Mouse (Mus musculus) adrenal gland, adult 2 months (tissue): ENCODE results near the gene Errfi1. TPM values are rescaled to one million over a fixed set of nuclear protein-coding genes. Genes with fewer than 3 reads are reported as not detected.
"Not testable (repeated sequence)": the region's sequence is repeated elsewhere in the genome, so short reads cannot be mapped to it uniquely, and the experiment has no call there.

ENCODE experiments used
- DNase-seq: peaks from one replicate; pipeline ENCODE4 v3.0.0; 2021
- polyA plus RNA-seq: library from polyadenylated mRNA; depleted of rRNA; stranded (reverse); fragments of >200 nt; gene quantifications from 2 replicates; pipeline ENCODE4 v1.2.3, GENCODE M21; 2012
- total RNA-seq, 2 experiments: library from RNA; stranded (reverse); gene quantifications; 2 replicates each; pipeline ENCODE4 v1.2.3; 2021

Gene Errfi1
- total and polyA plus RNA-seq, 3 experiments, result 12.6 to 49.8 (median 41.7) TPM

DNA sequence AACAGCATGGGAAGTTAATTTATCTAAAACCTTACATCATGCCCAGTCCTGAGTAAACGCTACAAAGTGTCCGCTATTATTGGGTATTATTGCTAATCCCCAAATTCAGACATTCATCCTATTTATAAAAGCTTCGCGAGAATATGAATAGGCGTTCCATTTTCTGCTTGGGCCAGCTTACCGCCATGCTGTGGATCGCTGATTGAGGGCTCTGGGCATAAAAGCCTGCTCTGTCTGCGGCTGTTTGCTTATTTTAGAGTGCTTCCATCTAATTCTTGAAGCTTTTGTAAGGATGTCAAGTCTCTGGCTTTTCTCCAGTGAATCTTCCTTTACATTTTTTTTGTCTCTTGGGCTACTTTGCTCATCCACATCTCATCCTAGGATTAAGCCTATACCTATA lies 7.4 kb upstream of the Errfi1 start:
- DNase-seq, result no peak

DNA sequence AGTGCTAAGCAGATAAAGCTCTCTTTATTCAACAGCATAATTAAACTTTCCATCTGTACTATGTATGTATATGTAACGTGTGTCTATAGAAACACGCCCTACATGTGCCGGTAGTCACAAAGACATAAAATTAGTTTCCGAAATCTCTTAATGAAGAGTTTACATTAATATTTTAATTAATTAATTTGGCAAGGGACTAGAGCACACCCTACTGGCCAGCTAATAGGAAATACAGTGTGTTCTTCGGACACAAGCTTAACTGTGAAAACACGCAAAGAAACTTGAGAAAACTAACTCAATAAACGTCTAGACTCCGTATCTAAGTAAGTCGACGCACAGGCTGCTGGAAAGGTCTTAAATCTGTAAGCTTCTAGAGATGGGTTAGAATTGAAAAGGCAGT lies 3.8 kb upstream of the Errfi1 start:
- DNase-seq, result no peak

DNA sequence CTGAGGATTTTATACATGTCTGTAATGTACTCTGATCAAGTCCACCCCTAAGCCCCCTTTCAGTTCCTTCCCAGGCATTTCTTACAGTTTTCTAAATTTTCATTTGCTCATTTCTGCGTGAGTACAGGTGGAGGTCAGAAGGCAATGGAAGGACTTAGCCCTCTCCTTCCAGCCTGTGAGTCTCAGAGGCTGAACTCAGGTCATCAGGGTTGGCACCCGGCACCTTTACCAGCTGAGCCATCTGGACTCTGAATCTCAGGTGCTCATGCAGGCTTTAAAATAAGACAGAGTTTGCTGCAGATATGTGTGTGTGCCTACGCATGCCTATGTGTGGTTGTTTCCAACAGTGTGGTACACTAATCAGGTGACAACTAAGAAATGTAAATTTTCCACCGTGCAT lies 2.8 kb upstream of the Errfi1 start:
- DNase-seq, result no peak

DNA sequence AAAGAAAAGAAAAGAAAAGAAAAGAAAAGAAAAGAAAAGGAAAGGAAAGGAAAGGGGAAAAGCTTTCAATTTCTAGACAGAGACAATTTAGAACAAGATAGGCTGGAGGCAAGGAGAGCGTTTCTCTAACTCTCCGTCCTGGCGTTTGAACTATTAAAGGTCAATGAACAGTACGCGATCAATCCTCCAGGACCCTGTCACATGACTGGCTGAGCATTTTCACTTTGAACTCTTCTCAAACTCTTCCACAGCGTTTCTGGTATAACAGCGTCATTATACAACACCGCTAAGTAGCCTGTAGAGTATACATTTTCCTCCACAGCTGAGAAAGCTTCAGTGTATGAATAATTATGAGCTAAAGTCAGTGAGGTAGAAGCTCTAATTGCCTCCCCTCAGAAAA lies 1.7 kb upstream of the Errfi1 start:
- DNase-seq, result no peak

DNA sequence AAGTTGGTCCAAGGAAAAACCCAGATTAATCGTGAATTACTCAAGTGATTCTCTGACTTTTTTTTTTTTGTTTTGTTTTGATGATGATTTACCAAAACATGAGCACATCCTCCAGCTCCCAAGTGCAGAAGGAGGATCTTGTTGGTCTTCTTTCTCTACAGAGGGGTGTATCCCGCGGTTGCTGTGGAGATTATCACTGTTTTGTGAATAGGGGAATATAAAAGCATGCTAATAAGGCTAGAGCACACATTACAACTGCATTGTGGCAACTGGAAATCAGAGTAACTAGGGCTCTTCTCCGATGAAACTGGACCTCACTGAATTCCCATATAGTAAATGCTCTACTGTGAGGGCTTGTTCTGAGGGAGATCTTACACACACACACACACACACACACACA lies 1.2 kb upstream of the Errfi1 start:
- DNase-seq, result no peak

DNA sequence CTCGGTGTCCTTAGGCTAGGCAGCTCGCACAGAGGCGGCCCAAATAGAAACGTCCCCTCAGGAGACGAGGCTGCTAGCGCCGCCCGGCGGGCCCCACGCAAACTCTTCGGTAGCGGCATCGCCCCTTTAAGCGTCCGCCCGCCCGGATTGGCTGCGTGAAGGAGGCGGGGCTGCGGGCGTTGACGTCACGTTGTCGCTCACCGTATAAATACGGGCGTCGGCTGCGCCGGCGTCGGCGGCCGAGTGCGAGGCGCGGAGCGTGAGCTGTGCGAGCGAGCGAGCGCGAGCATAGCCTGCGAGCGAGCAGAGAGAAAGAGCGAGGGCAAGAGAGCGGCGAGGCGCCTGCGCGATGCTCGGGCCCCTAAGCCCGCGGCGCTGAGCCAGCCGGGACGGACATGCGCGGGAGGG lies 1.1 kb downstream of the Errfi1 start:
- DNase-seq, result peak; percentile 97

DNA sequence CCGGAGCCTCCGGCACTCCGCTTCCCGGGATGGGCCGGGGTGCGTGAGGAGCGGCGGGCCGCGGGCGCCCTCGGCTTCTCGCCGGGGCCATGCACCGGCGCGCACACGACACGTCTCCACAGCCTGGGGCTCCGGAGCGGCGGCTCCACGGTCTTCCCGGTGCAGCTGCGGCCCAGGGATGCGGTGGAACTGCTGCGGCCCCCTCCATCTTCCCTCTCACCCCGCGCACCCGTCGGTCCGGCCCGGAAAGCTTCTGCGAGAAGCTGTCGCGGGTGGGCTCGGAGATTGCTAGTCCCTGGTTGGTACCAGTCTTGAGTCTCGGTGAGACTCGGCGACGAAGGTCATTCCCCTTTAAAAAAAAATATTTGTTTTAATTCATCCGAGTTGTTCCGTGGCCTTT lies 1.6 kb downstream of the Errfi1 start:
- no peak for DNase-seq

DNA sequence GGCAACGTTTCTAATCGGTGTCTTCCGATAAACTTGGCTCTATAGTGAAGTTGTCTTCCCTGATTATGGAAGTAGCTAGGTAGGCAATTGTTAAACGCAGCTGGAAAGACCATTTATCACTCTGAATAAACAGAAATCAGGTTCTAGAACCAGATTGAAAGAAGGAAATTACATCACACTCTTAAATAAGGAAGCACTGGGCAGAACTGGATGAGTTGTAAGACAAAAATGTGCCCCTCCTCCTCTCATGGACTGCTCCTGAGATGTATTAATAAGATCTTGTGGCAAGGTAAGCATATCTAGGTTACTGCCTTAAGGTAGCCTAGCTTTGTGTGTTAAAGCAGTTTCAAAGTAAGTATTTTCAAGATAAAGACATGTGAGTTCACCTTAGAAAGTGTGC lies 6.8 kb downstream of the Errfi1 start:
- DNase-seq, result no peak

DNA sequence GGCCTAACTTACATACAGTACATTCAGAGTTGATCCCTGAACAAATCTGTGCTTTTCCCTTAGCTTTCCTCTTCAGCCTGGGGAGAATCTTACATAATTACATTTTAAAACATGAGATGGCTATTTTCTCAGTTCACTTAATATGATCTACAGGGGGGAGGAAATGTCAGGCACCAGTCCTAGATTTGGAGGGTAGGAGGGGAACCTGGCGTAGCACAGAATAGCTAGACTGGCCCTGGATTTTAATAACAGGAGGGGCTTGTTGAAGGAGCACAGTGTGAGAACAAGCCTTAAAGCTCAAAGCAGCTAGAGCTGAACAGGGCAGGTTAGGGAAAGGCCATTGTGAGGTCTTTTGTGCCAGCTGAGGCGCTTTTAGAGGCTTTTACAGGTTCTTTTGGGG lies 7.4 kb downstream of the Errfi1 start:
- no peak for DNase-seq

DNA sequence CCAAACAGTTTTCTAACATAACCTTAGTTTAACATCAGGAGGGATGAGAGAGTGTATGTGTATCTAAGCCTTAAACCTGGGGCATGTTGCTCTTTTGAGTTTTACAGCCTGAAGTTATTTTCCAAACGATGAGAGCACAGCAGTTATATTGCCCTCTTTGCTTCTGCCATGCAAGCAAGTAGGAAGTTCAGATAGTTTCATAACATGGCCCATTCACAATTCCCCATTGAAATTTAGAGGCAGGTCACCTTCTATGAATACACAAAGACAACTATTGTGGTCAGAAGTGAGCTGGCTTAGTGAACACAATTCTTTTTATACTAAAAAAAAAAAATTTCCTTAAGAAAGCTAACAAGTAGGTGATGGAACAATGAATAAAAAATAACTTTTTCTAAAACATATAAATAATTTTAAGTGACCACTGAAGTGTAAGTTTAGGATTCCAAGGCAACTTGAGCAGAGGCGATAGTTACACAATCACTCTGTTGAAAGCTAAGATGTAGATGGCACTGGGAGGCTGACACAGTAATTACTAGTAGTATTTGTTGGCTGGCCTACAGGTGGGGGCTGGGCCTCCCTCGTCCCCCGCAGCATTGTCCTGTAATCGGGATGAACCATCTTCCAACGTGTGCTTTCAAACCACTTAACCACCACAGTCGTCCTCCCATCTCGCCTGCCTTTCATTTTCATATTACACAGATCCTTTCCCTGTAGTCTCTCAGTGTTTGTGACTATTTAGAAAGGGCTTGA lies 9.1 kb downstream of the Errfi1 start:
- no peak for DNase-seq

DNA sequence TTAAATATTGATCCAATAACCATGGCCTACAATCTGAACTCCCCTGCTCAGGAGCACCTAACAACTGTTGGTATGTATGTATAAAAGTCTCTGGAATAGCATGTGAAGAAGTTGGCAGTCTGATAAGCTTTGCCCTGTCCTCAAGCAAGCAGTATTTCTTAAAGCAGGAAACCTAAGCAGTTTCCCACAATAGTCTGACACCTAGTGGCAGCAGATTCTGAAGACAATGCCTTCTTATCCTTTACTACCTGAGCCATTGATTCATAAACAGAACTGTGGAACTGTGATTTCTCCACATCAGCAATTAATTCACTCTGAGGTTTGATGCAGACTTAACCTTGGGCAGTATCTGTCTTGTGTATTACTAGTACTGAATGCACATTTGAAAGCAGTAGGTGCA lies 11.7 kb downstream of the Errfi1 start:
- DNase-seq, result no peak

DNA sequence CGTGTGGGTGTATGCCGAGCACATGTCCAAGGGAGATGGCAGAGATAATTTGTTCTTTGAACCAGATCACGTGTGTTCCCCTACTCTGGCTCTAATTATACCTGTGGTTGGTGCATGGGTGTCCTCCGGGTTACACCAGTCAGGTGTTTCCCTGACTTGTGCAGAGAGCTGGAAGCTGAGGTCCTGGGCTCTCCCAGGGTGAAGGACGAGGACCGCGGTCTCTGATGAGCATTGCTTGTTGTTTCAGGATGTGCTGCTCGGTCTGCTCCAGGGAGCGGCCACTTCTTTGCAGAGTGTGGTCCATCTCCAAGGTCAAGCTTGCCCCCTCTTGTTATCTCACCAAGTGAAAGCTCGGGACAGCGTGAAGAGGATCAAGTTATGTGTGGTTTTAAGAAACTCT lies 12.3 kb downstream of the Errfi1 start:
- no peak for DNase-seq

DNA sequence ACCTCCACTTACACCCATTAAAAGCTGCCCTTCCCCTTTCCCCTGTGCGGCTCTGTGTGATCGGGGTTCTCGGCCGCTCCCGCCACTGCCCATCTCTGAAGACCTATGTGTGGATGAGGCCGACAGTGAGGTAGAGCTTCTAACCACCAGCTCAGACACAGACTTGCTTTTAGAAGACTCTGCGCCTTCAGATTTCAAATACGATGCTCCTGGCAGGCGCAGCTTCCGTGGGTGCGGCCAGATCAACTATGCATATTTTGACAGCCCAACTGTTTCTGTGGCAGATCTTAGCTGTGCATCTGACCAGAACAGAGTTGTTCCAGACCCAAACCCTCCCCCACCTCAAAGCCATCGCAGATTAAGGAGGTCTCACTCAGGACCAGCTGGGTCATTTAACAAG lies 12.8 kb downstream of the Errfi1 start:
- DNase-seq, result no peak

DNA sequence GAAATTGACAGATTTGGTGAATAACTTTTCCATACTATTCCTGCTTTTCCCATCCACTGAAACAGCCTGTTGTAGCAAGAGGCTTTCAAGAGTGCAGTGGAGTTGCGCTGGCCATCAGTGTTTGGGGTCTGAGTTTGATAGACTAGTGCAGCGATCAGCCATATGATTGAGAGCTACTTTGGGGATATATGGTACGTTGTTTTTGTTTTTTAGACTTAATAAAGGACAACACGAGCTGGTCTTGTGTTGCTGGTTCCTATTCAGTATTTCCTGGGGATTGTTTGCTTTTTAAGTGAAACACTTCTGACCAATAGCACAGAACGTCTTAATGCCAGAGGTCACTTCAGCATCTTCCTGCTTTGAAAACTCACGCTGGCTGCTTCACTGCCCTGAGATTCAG lies 14.4 kb downstream of the Errfi1 start:
- DNase-seq, result no peak

DNA sequence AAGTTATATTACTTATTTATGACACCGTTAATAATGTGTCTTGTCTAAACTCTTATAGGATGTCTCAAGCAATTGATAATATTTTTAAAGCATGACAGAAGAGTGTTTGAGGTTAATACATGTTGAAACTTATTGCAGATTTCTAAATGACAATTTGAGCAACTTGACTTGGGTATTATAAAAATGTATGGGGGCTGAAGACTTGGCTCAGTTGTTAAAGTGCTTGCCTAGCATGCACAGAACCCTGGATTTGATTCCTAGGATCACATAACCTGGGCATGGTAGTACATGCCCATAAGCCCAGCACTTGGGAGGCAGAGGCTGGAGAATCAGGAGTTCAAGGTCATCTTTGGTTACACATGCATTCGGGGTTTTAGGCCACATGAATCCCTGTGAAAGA lies 15.1 kb downstream of the Errfi1 start:
- no peak for DNase-seq

DNA sequence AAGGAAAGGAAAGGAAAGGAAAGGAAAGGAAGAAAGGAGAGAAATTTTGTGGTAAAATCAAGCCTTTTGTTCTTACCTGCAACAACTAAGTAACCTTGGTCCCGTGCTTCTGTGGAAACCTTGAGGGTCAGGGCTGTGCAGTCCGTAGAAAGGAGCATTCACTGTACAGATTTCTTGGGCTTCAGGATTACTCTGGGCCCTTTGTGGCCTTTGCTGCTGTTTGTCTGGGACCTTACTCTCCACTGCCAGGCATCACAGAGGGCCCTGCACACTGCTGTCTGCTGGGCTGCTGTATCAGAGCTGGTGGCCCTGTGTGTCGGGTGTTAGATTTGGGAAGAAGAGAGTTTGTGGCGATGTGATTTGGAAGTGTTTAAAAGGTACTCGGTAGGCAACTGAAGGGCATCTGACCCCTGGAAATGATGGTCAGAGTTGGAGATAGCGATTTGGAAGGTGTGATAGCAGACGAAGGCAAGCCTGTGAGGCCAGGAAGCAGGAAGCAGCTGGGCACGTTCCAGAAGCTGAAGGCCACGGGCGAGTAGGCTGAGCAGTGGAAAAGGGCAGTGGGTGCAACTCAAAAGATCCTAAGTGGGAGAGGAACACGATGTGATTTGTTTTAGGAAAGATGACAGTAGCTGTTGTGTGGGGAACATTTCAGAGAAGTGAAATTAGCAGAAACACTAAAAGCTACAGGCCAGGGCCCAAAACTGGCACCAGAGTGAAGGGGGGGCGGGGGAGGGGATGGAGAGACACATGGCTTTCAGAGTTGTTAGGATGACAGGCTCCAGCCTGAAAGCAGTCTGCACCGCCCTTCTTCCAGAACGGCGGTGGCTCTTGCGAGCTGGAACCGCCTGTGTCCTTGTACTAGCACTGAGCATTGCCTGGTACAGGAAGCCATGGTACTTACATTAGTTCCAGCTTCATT lies 15.8 kb downstream of the Errfi1 start:
- peak; percentile 83 for DNase-seq

DNA sequence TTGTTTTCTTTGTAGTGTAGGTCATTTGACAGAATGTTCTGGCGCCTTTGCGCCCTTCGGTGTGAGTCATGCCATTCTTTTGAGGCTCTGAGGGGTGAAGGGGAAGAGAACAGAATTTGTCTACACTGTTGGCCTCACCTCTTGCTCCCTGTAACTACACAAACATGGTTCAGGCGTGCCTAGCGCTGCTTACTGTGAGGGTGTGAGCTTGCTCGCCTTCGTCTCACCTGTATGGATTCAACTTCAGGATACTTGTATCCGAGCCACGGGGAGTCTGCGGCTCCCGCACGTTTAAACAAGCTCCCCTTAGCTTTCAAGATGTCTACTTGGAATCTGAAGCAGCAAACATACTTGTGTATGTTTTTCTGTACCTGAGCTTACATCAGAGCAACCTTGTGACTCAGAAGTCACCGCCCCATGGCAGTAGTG lies 17.3 kb downstream of the Errfi1 start:
- DNase-seq, result peak; percentile 30

DNA sequence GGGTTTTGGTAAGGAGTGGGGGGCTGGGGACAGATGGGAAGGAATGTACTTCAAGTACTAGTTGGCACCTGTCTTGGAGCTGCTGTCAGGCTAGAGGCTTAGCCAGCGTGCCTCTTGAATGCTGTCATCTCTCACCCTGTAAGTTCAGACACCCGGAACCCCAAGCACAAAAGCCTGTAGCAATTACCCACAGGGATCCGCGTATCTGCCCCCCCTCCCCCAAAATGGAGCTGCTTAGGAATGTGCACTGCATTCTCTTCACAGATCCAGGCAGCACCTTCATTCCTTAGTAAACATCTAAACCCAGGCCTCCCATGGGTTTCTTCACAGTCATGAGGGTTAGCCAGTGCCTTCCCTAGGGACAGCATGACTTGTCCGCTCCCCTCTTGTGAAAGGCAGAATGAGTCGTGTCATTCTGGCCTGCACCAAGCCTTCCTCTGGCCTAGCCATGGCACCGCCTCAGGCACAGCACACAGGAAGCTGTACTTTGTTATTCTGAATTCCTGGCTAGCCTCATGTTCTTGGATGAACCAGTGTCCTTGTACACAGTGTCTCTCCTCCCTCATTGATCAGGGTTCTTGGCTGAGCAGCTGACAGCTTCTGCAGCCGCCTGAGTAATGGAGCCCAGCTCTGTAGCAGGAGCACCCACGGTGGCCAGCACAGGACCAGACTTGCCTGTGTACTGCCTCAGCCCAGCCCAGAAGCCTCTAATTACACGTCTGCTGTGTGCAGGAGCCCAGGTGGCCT lies 17.8 kb downstream of the Errfi1 start:
- DNase-seq, result peak; percentile 86

DNA sequence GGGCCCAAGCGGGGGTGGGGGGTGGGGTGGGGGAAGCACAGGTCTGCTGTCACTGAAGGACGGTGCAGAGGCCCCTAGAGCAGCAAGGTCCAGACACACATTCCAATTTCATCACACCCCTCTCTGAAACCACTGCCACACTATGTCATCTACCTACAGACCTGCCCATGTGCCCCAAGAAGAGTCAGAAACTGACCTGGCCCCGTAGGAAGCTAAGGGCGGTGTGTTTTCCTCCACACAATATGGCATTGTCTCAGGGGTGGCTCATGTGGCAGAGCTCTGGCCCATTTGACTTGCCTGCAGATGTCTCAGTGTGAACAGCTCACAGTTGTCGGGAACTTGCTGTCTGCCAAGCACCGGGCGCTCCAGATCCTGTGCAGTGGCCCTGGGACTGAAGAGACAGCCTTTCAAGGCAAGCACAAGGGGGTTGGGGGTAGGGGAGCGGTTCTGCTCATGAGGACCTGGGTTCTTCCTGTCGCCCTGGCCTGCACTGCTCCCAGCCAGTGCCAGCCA lies 18.5 kb downstream of the Errfi1 start:
- DNase-seq, result peak; percentile 78

DNA sequence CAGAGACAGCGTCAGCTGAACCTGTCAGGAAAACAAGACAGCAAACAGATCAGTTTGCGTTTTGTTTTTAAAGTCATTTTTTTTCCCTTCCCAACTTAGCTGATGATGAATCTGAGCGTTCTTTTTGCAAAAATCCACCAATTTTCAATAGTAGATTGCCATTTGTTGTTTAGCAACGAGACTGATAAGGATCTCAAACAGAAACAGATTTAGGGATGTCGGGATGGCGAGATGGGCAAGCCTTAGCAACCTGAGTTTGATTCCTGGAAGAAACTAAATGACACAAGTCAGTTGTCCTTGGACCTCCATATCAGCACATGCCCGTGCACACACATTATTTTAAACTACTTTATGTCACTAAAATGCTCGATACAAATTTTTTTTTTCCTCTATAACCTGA lies 19.0 kb downstream of the Errfi1 start:
- DNase-seq, result no peak

DNA sequence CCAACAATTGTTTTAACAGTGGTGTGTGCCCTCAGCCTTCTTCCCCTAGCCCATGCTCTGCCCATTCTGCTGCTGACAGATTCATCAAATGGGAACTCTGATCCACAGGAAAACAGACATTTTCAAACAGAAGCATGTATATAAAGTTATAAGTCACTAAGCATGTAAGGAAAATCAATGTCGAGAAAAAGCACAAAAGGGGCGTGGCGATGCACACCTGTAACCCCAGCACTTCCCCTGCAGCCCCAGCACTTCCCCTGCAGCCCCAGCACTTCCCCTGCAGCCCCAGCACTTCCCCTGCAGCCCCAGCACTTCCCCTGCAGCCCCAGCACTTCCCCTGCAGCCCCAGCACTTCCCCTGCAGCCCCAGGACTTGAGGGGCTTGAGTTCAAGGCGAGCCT lies 20.7 kb downstream of the Errfi1 start:
- not testable (repeated sequence) for DNase-seq

DNA sequence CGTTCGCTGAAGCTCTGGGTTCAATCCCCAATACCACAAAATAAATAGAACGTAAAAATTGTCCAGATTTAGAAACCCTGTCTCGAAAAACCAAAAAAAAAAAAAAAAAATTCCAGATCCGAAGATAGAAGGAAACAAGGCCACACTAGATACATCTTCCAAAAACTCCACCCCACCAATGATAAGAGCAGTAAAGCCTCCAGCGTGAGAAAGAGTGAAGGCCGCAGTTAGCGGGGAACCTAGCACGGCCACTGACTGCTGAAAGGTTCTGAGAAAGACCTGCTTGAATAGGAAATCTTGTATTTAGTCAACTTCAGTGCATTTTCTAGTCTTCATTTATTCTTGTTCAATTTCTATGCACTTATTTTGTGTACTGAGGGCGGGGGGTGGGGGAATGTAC lies 21.7 kb downstream of the Errfi1 start:
- DNase-seq, result no peak

DNA sequence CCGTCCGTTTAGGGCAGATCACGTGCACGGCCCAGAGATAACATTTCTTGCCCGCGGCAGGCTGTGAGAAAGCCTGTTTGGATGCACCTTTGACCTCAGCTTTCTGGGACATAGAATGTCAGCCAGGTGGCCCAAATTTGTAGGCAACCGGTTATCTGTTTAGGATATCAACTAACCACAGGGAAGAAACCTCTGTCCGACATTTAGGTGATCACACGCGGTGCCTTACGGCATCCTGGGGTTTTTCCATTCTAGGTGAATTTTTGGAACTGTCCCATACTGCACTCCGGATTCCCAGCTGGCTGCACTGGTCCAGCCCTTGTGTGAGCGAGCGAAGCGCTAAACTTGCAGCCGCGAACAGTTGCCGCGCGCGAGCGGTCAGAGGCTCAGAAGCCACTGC lies 25.9 kb downstream of the Errfi1 start:
- no peak for DNase-seq
